Mouse (Mus musculus) CH12.LX (cell line): ENCODE data around the gene Pld1. TPM values are rescaled to one million over a fixed set of nuclear protein-coding genes. Genes with fewer than 3 reads are reported as not detected.

Experiments used
- DNase-seq: peaks from one replicate; pipeline ENCODE4 v3.0.0-alpha.2; 2013; ENCODE audit errors: extremely low read depth
- H3K27ac ChIP-seq: 2 replicates; pipeline ENCODE4 v1.5.1; 2012; ENCODE audit warnings: low read depth, mild to moderate bottlenecking, control low read depth, moderate library complexity; ENCODE audit not compliant: insufficient read depth
- H3K27me3 ChIP-seq: replicated peaks from 2 replicates; pipeline ENCODE3; 2012; ENCODE audit warnings: inconsistent platforms
- H3K36me3 ChIP-seq, 2 experiments: replicated peaks in 1 of 2; 2 replicates each; pipeline versions ENCODE3 to v1.6.1; 2012; ENCODE audit warnings: inconsistent platforms in 1 of 2, low read length in 1 of 2, mild to moderate bottlenecking in 1 of 2, mixed read lengths in 1 of 2, moderate library complexity in 1 of 2; ENCODE audit not compliant: control insufficient read depth in 1 of 2, insufficient read depth in 1 of 2
- H3K4me1 ChIP-seq, 2 experiments: 2 replicates each; pipeline ENCODE4 v1.6.1; 2012; ENCODE audit warnings: inconsistent platforms in 1 of 2, moderate library complexity in 1 of 2; ENCODE audit not compliant: insufficient read depth in 2 of 2, control insufficient read depth in 1 of 2
- H3K4me2 ChIP-seq: 2 replicates; pipeline ENCODE4 v1.6.1; 2012; ENCODE audit warnings: low read depth, mild to moderate bottlenecking, control low read depth; ENCODE audit not compliant: poor library complexity, insufficient read depth, severe bottlenecking
- H3K4me3 ChIP-seq, 3 experiments: fragments of 150-350 bp in 1 of 3; sonication (generic) in 1 of 3; replicated peaks in 1 of 3; 2 replicates each; pipeline versions ENCODE3 to v1.5.1; 2011 to 2012; ENCODE audit warnings: low read depth in 2 of 3, low read length in 2 of 3, mild to moderate bottlenecking in 2 of 3, moderate library complexity in 2 of 3, control low read depth in 1 of 3, improper control_type of control experiment in 1 of 3, inconsistent platforms in 1 of 3, mixed read lengths in 1 of 3; ENCODE audit not compliant: poor library complexity in 1 of 3
- H3K79me2 ChIP-seq: replicated peaks from 2 replicates; pipeline ENCODE4 v1.6.1; 2012; ENCODE audit warnings: mild to moderate bottlenecking, moderate library complexity; ENCODE audit not compliant: control insufficient read depth, poor library complexity, insufficient read depth, severe bottlenecking; ENCODE audit errors: extremely low read depth
- H3K9ac ChIP-seq: 2 replicates; pipeline ENCODE4 v1.6.1; 2012; ENCODE audit warnings: low read depth, mild to moderate bottlenecking, control low read depth, moderate library complexity; ENCODE audit not compliant: insufficient read depth
- H3K9me3 ChIP-seq: replicated peaks from 2 replicates; pipeline ENCODE3; 2012; ENCODE audit warnings: low read length, inconsistent platforms, mixed read lengths
- BHLHE40 ChIP-seq: IDR thresholded peaks from 2 replicates; pipeline ENCODE4 v1.6.1; 2011; ENCODE audit warnings: mild to moderate bottlenecking, low read depth, low read length, improper control_type of control experiment
- CHD1 ChIP-seq: IDR thresholded peaks from 2 replicates; pipeline ENCODE4 v1.6.1; 2012; ENCODE audit warnings: low read depth, low read length, improper control_type of control experiment, inconsistent platforms
- EP300 ChIP-seq: IDR thresholded peaks from 2 replicates; pipeline ENCODE4 v1.6.1; 2011; ENCODE audit warnings: low read length, improper control_type of control experiment
- ETS1 ChIP-seq: conservative IDR thresholded peaks from 2 replicates; pipeline ENCODE4 v1.6.1; 2012; ENCODE audit warnings: low read depth, mild to moderate bottlenecking, inconsistent platforms, low read length, improper control_type of control experiment, moderate library complexity
- IRF4 ChIP-seq: IDR thresholded peaks from 2 replicates; pipeline ENCODE4 v1.6.1; 2014; ENCODE audit warnings: low read depth, mild to moderate bottlenecking, inconsistent platforms, low read length, improper control_type of control experiment
- JUN ChIP-seq: IDR thresholded peaks from 2 replicates; pipeline ENCODE4 v1.6.1; 2011; ENCODE audit warnings: low read depth, mild to moderate bottlenecking, low read length, improper control_type of control experiment, moderate library complexity; ENCODE audit not compliant: insufficient read depth
- JUND ChIP-seq: conservative IDR thresholded peaks from 2 replicates; pipeline ENCODE4 v1.6.1; 2011; ENCODE audit warnings: low read depth, low read length, improper control_type of control experiment
- MAZ ChIP-seq: IDR thresholded peaks from 2 replicates; pipeline ENCODE4 v1.6.1; 2012; ENCODE audit warnings: low read depth, mild to moderate bottlenecking, inconsistent platforms, low read length, improper control_type of control experiment, moderate library complexity
- MEF2A ChIP-seq: IDR thresholded peaks from 2 replicates; pipeline ENCODE4 v1.6.1; 2014; ENCODE audit warnings: low read depth, mild to moderate bottlenecking, inconsistent platforms, low read length, improper control_type of control experiment, borderline replicate concordance
- MXI1 ChIP-seq: IDR thresholded peaks from 2 replicates; pipeline ENCODE4 v1.6.1; 2011; ENCODE audit warnings: mild to moderate bottlenecking, low read depth, low read length, improper control_type of control experiment
- MYC ChIP-seq: IDR thresholded peaks from 2 replicates; pipeline ENCODE4 v1.6.1; 2011; ENCODE audit warnings: low read depth, mild to moderate bottlenecking, improper control_type of control experiment, low read length
- NRF1 ChIP-seq: IDR thresholded peaks from 2 replicates; pipeline ENCODE4 v1.6.1; 2014; ENCODE audit warnings: low read depth, mild to moderate bottlenecking, inconsistent platforms, low read length, improper control_type of control experiment, moderate library complexity
- POLR2A ChIP-seq: IDR thresholded peaks from 2 replicates; pipeline ENCODE4 v1.6.1; 2011; ENCODE audit warnings: low read depth, mild to moderate bottlenecking, improper control_type of control experiment, low read length
- POLR2AphosphoS2 ChIP-seq: IDR thresholded peaks from 2 replicates; pipeline ENCODE4 v1.6.1; 2011; ENCODE audit warnings: low read depth, low read length, improper control_type of control experiment
- RAD21 ChIP-seq: IDR thresholded peaks from 2 replicates; pipeline ENCODE4 v1.6.1; 2011; ENCODE audit warnings: low read depth, mild to moderate bottlenecking, low read length, improper control_type of control experiment, moderate library complexity
- TBP ChIP-seq: conservative IDR thresholded peaks from 2 replicates; pipeline ENCODE4 v1.6.1; 2011; ENCODE audit warnings: low read depth, low read length, improper control_type of control experiment
- TCF12 ChIP-seq: IDR thresholded peaks from 2 replicates; pipeline ENCODE4 v1.6.1; 2014; ENCODE audit warnings: low read depth, mild to moderate bottlenecking, inconsistent platforms, low read length, improper control_type of control experiment
- USF1 ChIP-seq: IDR thresholded peaks from 2 replicates; pipeline ENCODE4 v1.6.1; 2014; ENCODE audit warnings: low read depth, mild to moderate bottlenecking, inconsistent platforms, low read length, improper control_type of control experiment
- ZKSCAN1 ChIP-seq: IDR thresholded peaks from 2 replicates; pipeline ENCODE4 v1.6.1; 2012; ENCODE audit warnings: low read depth, inconsistent platforms, low read length, improper control_type of control experiment, borderline replicate concordance
- ZMIZ1 ChIP-seq: IDR thresholded peaks from 2 replicates; pipeline ENCODE4 v1.6.1; 2012; ENCODE audit warnings: low read depth, mild to moderate bottlenecking, inconsistent platforms, low read length, improper control_type of control experiment
- dilution Hi-C: fragments of 300-500 bp; cut with MboI; formaldehyde crosslinking; loops from 2 replicates; pipeline ENCODE4 v1.14.3; 2020; ENCODE audit warnings: low sequenced_read_pairs; ENCODE audit not compliant: extremely low pct_unique_long_range_greater_than_20kb, extremely low pct_ligation_motif_present
- in situ Hi-C: fragments of 300-500 bp; cut with MboI; formaldehyde crosslinking; loops from 3 replicates; pipeline ENCODE4 v1.14.3; 2019; ENCODE audit warnings: low sequenced_read_pairs, low pct_ligation_motif_present, low pct_unique_long_range_greater_than_20kb, mixed read lengths
- polyA plus RNA-seq: library from polyadenylated mRNA; unstranded; fragments of >175 nt; gene quantifications from 2 replicates; pipeline ENCODE4 v1.2.1, GENCODE M21; 2012; ENCODE audit warnings: low read depth; ENCODE audit not compliant: insufficient read length
- total RNA-seq, 2 experiments: library from RNA; depleted of rRNA; stranded (reverse); fragments of 300-350 nt in 1 of 2; fragments of >200 nt in 1 of 2; gene quantifications; 2 replicates each; pipeline ENCODE4 v1.2.3; 2012 to 2014

The Pld1 gene
- total and polyA plus RNA-seq, 3 experiments: not detected

GRCm38 (mm10) chr3:27909016-27909415 lies 29.5 kb upstream of the Pld1 start:
- no peak overlapping the region for H3K4me3 ChIP-seq
- in situ Hi-C loops (no loop called here), dilution Hi-C loops (no loop called here)
- H3K27me3 ChIP-seq: no peaks in the 10 kb centered on the region
- H3K9ac ChIP-seq: no peak overlapping the region
- H3K36me3 ChIP-seq: no peaks in the 10 kb centered on the region
- no peak overlapping the region for H3K27ac ChIP-seq
- H3K4me2 ChIP-seq: no peak overlapping the region
- DNase-seq: no peak
- peaks cover 59% of the 10 kb centered on the region for H3K9me3 ChIP-seq
- no peaks in the 10 kb centered on the region for H3K79me2 ChIP-seq
- no peaks in the 10 kb centered on the region for H3K4me1 ChIP-seq
- TF ChIP-seq ETS1: no peak
- TF ChIP-seq USF1: no peak
- no peak for TF ChIP-seq CHD1
- no peak for TF ChIP-seq TBP
- no peak for TF ChIP-seq NRF1
- no peak for TF ChIP-seq IRF4
- TF ChIP-seq ZKSCAN1: no peak
- no peak for TF ChIP-seq TCF12
- no peak for TF ChIP-seq MAZ
- no peak for TF ChIP-seq JUND
- no peak for TF ChIP-seq ZMIZ1
- TF ChIP-seq POLR2A: no peak
- TF ChIP-seq MEF2A: no peak
- TF ChIP-seq MYC: no peak
- TF ChIP-seq EP300: no peak
- TF ChIP-seq RAD21: no peak
- TF ChIP-seq POLR2AphosphoS2: no peak
- no peak for TF ChIP-seq MXI1

GRCm38 (mm10) chr3:27918656-27919436 lies 19.6 kb upstream of the Pld1 start:
- no peaks in the 10 kb centered on the region for H3K27me3 ChIP-seq
- H3K4me2 ChIP-seq: no peak overlapping the region
- no peak overlapping the region for H3K9ac ChIP-seq
- in situ Hi-C loops (no loop called here), dilution Hi-C loops (no loop called here)
- no peaks in the 10 kb centered on the region for H3K4me1 ChIP-seq
- TF ChIP-seq JUN (no peak), BHLHE40 (no peak)
- no peak overlapping the region for H3K27ac ChIP-seq
- H3K4me3 ChIP-seq: no peak overlapping the region
- H3K79me2 ChIP-seq: no peaks in the 10 kb centered on the region
- H3K9me3 ChIP-seq: peaks cover 72% of the 10 kb centered on the region
- no peak for DNase-seq
- H3K36me3 ChIP-seq: no peaks in the 10 kb centered on the region
